Mouse (Mus musculus) liver, embryonic 13.5 days (tissue): ENCODE measurements around the gene Tenm2. TPM values are rescaled to one million over a fixed set of nuclear protein-coding genes. Genes with fewer than 3 reads are reported as not detected.

Experiments used
- ATAC-seq: fragments of 200-750 bp; cut with Nextera tagmentation; 2 replicates; pipeline ENCODE4 v1.8.0; 2017; ENCODE audit warnings: low read depth, mild to moderate bottlenecking, moderate number of reproducible peaks, moderate library complexity
- DNase-seq: peaks from one replicate; pipeline ENCODE4 v3.0.0; 2022
- H3K27ac ChIP-seq: fragments of 300-500 bp; sonication (generic); 2 replicates; pipeline ENCODE4 v1.5.1; 2015; ENCODE audit warnings: moderate library complexity, mild to moderate bottlenecking, inconsistent platforms
- H3K27me3 ChIP-seq: fragments of 300-500 bp; sonication (generic); 2 replicates; pipeline ENCODE4 v1.6.1; 2015; ENCODE audit warnings: mild to moderate bottlenecking, inconsistent platforms
- H3K36me3 ChIP-seq: fragments of 300-500 bp; sonication (generic); 2 replicates; pipeline ENCODE4 v1.6.1; 2015; ENCODE audit warnings: mild to moderate bottlenecking, inconsistent platforms
- H3K4me1 ChIP-seq: fragments of 300-500 bp; sonication (generic); replicated peaks from 2 replicates; pipeline ENCODE4 v1.6.1; 2015; ENCODE audit warnings: inconsistent platforms
- H3K4me2 ChIP-seq: fragments of 300-500 bp; sonication (generic); 2 replicates; pipeline ENCODE4 v1.6.1; 2015; ENCODE audit warnings: inconsistent platforms, mild to moderate bottlenecking, moderate library complexity
- H3K4me3 ChIP-seq: fragments of 300-500 bp; sonication (generic); replicated peaks from 2 replicates; pipeline ENCODE4 v1.5.1; 2015; ENCODE audit warnings: mild to moderate bottlenecking, inconsistent platforms
- H3K9ac ChIP-seq: fragments of 300-500 bp; sonication (generic); 2 replicates; pipeline ENCODE4 v1.6.1; 2015; ENCODE audit warnings: mild to moderate bottlenecking, inconsistent platforms
- H3K9me3 ChIP-seq: fragments of 300-500 bp; sonication (generic); replicated peaks from 2 replicates; pipeline ENCODE4 v1.6.1; 2016; ENCODE audit warnings: inconsistent platforms
- WGBS: fragments of 180-500 bp; shearing (Covaris S2); methylation state at CpG from one replicate; pipeline ENCODE4 v1.1.7; 2015; ENCODE audit not compliant: insufficient replicate concordance; 5-methylcytosine and 5-hydroxymethylcytosine counted together
- polyA plus RNA-seq: library from polyadenylated mRNA; unstranded; fragments of >200 nt; fragmentation: Nextera tagmentation; extraction: Ambion mirVana; gene quantifications from 2 replicates; pipeline ENCODE4 v1.2.1, GENCODE M21; 2015

Tenm2 gene
- polyA plus RNA-seq, 1 experiment from 2014 or later, result 0.06 TPM

GRCm38 (mm10) chr11:36145057-36145456, 1090.7 kb downstream of the Tenm2 start:
- ATAC-seq (no peak), DNase-seq (no peak)
- no peaks in the 10 kb centered on the region for H3K36me3 ChIP-seq
- 71% methylated on average over 12 of the region's 12 CpGs for WGBS
- no peaks in the 10 kb centered on the region for H3K4me1 ChIP-seq
- no peaks in the 10 kb centered on the region for H3K27me3 ChIP-seq
- no peak overlapping the region for H3K27ac ChIP-seq
- no peak overlapping the region for H3K9ac ChIP-seq
- no peaks in the 10 kb centered on the region for H3K9me3 ChIP-seq
- no peak overlapping the region for H3K4me3 ChIP-seq
- H3K4me2 ChIP-seq, result no peak overlapping the region

DNA sequence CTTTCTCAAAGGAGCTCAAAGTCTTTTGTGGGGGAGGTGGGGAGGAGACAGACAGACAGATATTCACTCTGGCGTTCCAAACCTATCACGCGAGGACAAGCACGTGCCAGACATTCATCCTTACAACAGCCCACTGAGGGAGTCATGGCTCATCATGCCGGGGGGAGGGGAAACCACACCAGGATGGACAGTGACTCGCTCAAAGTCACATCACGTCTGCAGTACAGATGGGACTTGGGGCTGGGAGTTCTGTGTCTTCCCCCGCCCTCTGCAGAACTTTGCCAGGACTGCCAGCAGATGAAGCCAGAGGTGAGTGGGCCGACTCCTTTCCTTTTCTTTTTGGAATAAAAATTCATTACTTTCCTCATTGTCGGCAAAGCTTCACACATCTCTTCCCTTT, 1095.4 kb downstream of the Tenm2 start:
- WGBS, result 74% methylated on average over 10 of the region's 10 CpGs

GRCm38 (mm10) chr11:36139521-36139920, 1096.2 kb downstream of the Tenm2 start:
- no peak overlapping the region for H3K27ac ChIP-seq
- no peak for DNase-seq
- H3K4me2 ChIP-seq, result no peak overlapping the region
- no peaks in the 10 kb centered on the region for H3K36me3 ChIP-seq
- H3K4me3 ChIP-seq, result no peak overlapping the region
- no peaks in the 10 kb centered on the region for H3K27me3 ChIP-seq
- no peaks in the 10 kb centered on the region for H3K9me3 ChIP-seq
- ATAC-seq, result no peak
- 71% methylated on average over 16 of the region's 16 CpGs for WGBS
- no peak overlapping the region for H3K9ac ChIP-seq
- no peaks in the 10 kb centered on the region for H3K4me1 ChIP-seq

More for the DNA sequence above, 1095.4 kb downstream of the Tenm2 start:
- Histone ChIP-seq H3K4me1 (no peaks in the 10 kb centered on the region), H3K27ac (no peak overlapping the region), H3K9ac (no peak overlapping the region), H3K9me3 (no peaks in the 10 kb centered on the region), H3K27me3 (no peaks in the 10 kb centered on the region), H3K36me3 (no peaks in the 10 kb centered on the region), H3K4me2 (no peak overlapping the region), H3K4me3 (no peak overlapping the region)
- DNase-seq (no peak), ATAC-seq (no peak)

- H3K27ac ChIP-seq, result no peak overlapping the region
- WGBS, result 45% methylated on average over 4 of the region's 4 CpGs
- no peaks in the 10 kb centered on the region for H3K27me3 ChIP-seq
- H3K4me2 ChIP-seq, result no peak overlapping the region
- no peak overlapping the region for H3K4me3 ChIP-seq
- no peak for DNase-seq
- no peak for ATAC-seq
- no peak overlapping the region for H3K9ac ChIP-seq
- H3K9me3 ChIP-seq, result no peaks in the 10 kb centered on the region
- H3K36me3 ChIP-seq, result no peaks in the 10 kb centered on the region
- H3K4me1 ChIP-seq, result no peaks in the 10 kb centered on the region
These were observed 1097.9 kb downstream of the Tenm2 start for GRCm38 (mm10) chr11:36137840-36138239.

DNA sequence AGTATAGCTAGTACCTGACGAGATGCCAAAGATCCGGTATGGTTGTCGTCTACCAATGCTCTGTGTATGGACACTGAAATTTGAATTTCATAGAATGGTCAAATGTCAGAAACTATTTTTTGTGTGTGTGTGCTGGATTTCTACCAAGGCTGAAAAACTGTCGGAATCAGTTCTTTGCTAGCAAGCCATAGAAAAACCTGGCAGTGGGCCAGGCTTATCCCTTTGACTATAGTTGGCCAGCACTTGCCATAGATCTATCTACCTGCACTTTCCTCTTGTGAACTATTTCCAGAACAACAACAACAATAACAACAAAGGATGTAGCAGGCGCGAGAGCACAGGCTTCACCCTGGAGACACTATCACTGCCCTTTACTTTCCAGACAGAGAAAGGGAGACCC, 1098.5 kb downstream of the Tenm2 start:
- no peak for ATAC-seq
- no peak overlapping the region for H3K9ac ChIP-seq
- H3K4me2 ChIP-seq, result no peak overlapping the region
- H3K27me3 ChIP-seq, result no peaks in the 10 kb centered on the region
- no peaks in the 10 kb centered on the region for H3K9me3 ChIP-seq
- H3K4me3 ChIP-seq, result no peak overlapping the region
- 70% methylated on average over 6 of the region's 6 CpGs for WGBS
- DNase-seq, result no peak
- H3K27ac ChIP-seq, result no peak overlapping the region
- H3K4me1 ChIP-seq, result no peaks in the 10 kb centered on the region
- no peaks in the 10 kb centered on the region for H3K36me3 ChIP-seq

DNA sequence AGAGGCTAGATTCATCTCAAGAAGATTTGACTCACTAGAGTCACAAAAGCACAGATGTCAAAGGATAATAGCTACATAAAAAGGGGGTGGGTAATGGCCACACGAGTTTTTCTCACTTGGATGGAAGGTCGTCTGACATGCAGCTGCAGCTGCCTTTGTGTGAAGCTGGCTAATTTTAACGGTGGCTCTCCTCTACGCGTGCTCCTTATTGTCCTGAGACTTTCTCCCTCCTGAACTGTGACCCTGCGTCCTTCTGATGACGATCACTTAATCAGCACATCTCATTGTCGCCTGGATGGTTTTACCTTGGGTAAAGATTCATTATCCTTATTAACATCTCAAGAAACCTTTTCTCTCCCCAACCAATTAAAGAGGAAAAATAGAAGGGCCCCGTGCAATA, 1101.1 kb downstream of the Tenm2 start:
- no peaks in the 10 kb centered on the region for H3K9me3 ChIP-seq
- no peak overlapping the region for H3K4me3 ChIP-seq
- no peak for DNase-seq
- no peaks in the 10 kb centered on the region for H3K36me3 ChIP-seq
- no peak for ATAC-seq
- no peaks in the 10 kb centered on the region for H3K27me3 ChIP-seq
- no peak overlapping the region for H3K9ac ChIP-seq
- no peak overlapping the region for H3K4me2 ChIP-seq
- WGBS, result 65% methylated on average over 9 of the region's 9 CpGs
- H3K4me1 ChIP-seq, result no peaks in the 10 kb centered on the region
- no peak overlapping the region for H3K27ac ChIP-seq

GRCm38 (mm10) chr11:36123275-36123674, 1112.5 kb downstream of the Tenm2 start:
- no peaks in the 10 kb centered on the region for H3K36me3 ChIP-seq
- no peaks in the 10 kb centered on the region for H3K4me1 ChIP-seq
- H3K9ac ChIP-seq, result no peak overlapping the region
- no peak overlapping the region for H3K4me2 ChIP-seq
- no peaks in the 10 kb centered on the region for H3K9me3 ChIP-seq
- WGBS, result 37% methylated on average over 2 of the region's 2 CpGs
- DNase-seq (no peak), ATAC-seq (no peak)
- H3K27me3 ChIP-seq, result no peaks in the 10 kb centered on the region
- H3K4me3 ChIP-seq, result no peak overlapping the region
- H3K27ac ChIP-seq, result no peak overlapping the region

DNA sequence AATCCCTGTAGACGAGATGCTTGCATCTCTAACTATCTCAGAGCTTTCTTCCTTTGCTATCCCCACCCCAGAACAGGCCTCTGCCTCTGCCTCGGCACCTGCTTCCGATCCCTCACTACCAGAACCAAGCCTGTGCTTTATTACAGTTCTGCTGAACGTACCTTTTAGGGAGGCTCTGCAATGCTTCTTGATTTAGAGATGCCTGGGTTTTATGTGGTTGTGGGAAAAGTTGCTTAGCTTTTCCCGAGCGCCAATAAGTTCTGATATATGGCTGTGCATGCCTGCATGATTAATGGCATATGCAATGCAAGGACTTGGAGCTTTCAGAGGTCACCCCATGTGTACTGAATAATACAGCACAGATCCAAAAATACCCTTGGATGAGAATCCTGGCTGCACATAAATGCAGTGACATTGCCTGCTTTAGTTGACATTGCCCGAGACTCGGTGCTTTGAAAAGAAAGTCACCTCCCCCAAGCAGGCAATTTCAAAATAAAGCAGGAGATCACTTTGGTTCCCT, 1114.3 kb downstream of the Tenm2 start:
- no peaks in the 10 kb centered on the region for H3K9me3 ChIP-seq
- no peak overlapping the region for H3K4me3 ChIP-seq
- H3K36me3 ChIP-seq, result no peaks in the 10 kb centered on the region
- no peak overlapping the region for H3K9ac ChIP-seq
- H3K4me2 ChIP-seq, result no peak overlapping the region
- ATAC-seq (no peak), DNase-seq (no peak)
- H3K27me3 ChIP-seq, result no peaks in the 10 kb centered on the region
- 66% methylated on average over 8 of the region's 8 CpGs for WGBS
- no peaks in the 10 kb centered on the region for H3K4me1 ChIP-seq
- H3K27ac ChIP-seq, result no peak overlapping the region

GRCm38 (mm10) chr11:36120591-36121409, 1115.0 kb downstream of the Tenm2 start:
- Histone ChIP-seq H3K9ac (no peak overlapping the region), H3K9me3 (no peaks in the 10 kb centered on the region), H3K4me1 (no peaks in the 10 kb centered on the region), H3K4me2 (no peak overlapping the region), H3K36me3 (no peaks in the 10 kb centered on the region), H3K4me3 (no peak overlapping the region), H3K27ac (no peak overlapping the region), H3K27me3 (no peaks in the 10 kb centered on the region)
- ATAC-seq, result no peak
- no peak for DNase-seq
- WGBS, result 50% methylated on average over 7 of the region's 7 CpGs

DNA sequence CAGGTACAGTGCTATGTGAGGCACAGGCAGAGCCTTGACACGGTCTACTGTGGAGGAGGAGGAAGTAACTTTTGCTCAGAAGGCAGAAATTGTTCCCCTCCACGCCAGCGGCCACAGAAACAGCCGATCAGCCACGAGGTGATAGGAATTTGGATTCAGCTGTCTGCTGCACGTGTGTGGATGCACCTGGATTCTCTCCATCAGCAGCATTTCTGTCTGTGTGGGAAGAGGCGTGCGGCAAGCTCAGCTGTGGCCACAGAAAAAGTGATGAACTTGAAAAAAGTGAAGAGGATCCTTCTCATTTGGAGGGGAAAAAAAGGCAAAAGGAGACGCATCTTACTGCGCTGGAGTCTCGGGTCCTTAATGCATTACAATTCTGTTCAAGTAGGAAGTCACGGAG, 1122.4 kb downstream of the Tenm2 start:
- 54% methylated on average over 12 of the region's 12 CpGs for WGBS

GRCm38 (mm10) chr11:36108970-36109731, 1126.6 kb downstream of the Tenm2 start:
- Histone ChIP-seq H3K4me2 (no peak overlapping the region), H3K27me3 (no peaks in the 10 kb centered on the region), H3K9me3 (no peaks in the 10 kb centered on the region), H3K36me3 (no peaks in the 10 kb centered on the region), H3K4me1 (no peaks in the 10 kb centered on the region), H3K4me3 (no peak overlapping the region), H3K27ac (no peak overlapping the region), H3K9ac (no peak overlapping the region)
- DNase-seq (no peak), ATAC-seq (no peak)
- WGBS, result 31% methylated on average over 12 of the region's 12 CpGs

More for the DNA sequence above, 1122.4 kb downstream of the Tenm2 start:
- Histone ChIP-seq H3K27me3 (no peaks in the 10 kb centered on the region), H3K27ac (no peak overlapping the region), H3K4me3 (no peak overlapping the region), H3K36me3 (no peaks in the 10 kb centered on the region), H3K9ac (no peak overlapping the region), H3K9me3 (no peaks in the 10 kb centered on the region), H3K4me1 (no peaks in the 10 kb centered on the region), H3K4me2 (no peak overlapping the region)
- ATAC-seq, result no peak
- no peak for DNase-seq
